Mouse (Mus musculus) lung, embryonic 14.5 days (tissue): ENCODE measurements around the gene Fzd2. TPM values are rescaled to one million over a fixed set of nuclear protein-coding genes. Genes with fewer than 3 reads are reported as not detected.

Experiments
- ATAC-seq: fragments of 200-750 bp; cut with Nextera tagmentation; 2 replicates; pipeline ENCODE4 v1.8.0; 2017; ENCODE audit warnings: mild to moderate bottlenecking, moderate TSS enrichment, moderate library complexity; ENCODE audit not compliant: insufficient read depth
- DNase-seq: peaks from one replicate; pipeline ENCODE4 v3.0.0-alpha.2; 2015
- H3K27ac ChIP-seq: fragments of 300-500 bp; sonication (generic); 2 replicates; pipeline ENCODE4 v1.5.1; 2014; ENCODE audit warnings: low read depth, mild to moderate bottlenecking, moderate library complexity
- H3K27me3 ChIP-seq: fragments of 300-500 bp; sonication (generic); 2 replicates; pipeline ENCODE4 v1.6.1; 2014; ENCODE audit warnings: low read length, control low read depth; ENCODE audit not compliant: insufficient read depth
- H3K36me3 ChIP-seq: fragments of 300-500 bp; sonication (generic); 2 replicates; pipeline ENCODE4 v1.6.1; 2014; ENCODE audit warnings: control low read depth; ENCODE audit not compliant: insufficient read depth
- H3K4me1 ChIP-seq: fragments of 300-500 bp; sonication (generic); 2 replicates; pipeline ENCODE4 v1.6.1; 2014; ENCODE audit warnings: antibody characterized with exemption, control low read depth; ENCODE audit not compliant: insufficient read depth
- H3K4me2 ChIP-seq: fragments of 300-500 bp; sonication (generic); 2 replicates; pipeline ENCODE4 v1.6.1; 2014; ENCODE audit warnings: mild to moderate bottlenecking
- H3K4me3 ChIP-seq: fragments of 300-500 bp; sonication (generic); 2 replicates; pipeline ENCODE4 v1.5.1; 2014; ENCODE audit warnings: low read depth, low read length
- H3K9ac ChIP-seq: fragments of 300-500 bp; sonication (generic); 2 replicates; pipeline ENCODE4 v1.6.1; 2014
- H3K9me3 ChIP-seq: fragments of 300-500 bp; sonication (generic); 2 replicates; pipeline ENCODE4 v1.6.1; 2016; ENCODE audit warnings: low read depth, low read length, control low read depth
- CTCF ChIP-seq: IDR thresholded peaks from 2 replicates; pipeline ENCODE4 v1.5.1; 2016; ENCODE audit warnings: antibody characterized with exemption, low read depth
- WGBS: fragments of 180-500 bp; shearing (Covaris S2); extraction: QIAGEN DNeasy Blood & Tissue Kit; methylation state at CpG from one replicate; pipeline ENCODE4 v1.1.7; 2014; 5-methylcytosine and 5-hydroxymethylcytosine counted together
- polyA plus RNA-seq: library from polyadenylated mRNA; unstranded; fragments of >200 nt; fragmentation: Nextera tagmentation; extraction: Ambion mirVana; gene quantifications from 2 replicates; pipeline ENCODE4 v1.2.1, GENCODE M21; 2014

Gene Fzd2
- polyA plus RNA-seq, 1 experiment from 2014 or later = 42.9 TPM

- DNase-seq (peak; percentile 56), ATAC-seq (peak; percentile 51)
- Histone ChIP-seq H3K27me3 (no peaks in the 10 kb centered on the region), H3K4me3 (no peak overlapping the region), H3K4me1 (peaks cover 28% of the 10 kb centered on the region), H3K9ac (0 out of 2 replicates have a peak overlapping the region, but pooled peaks have one; percentile 48), H3K27ac (peak overlapping the region; percentile 94), H3K9me3 (no peaks in the 10 kb centered on the region), H3K4me2 (peak overlapping the region; percentile 53), H3K36me3 (no peaks in the 10 kb centered on the region)
- 25% methylated on average over 14 of the region's 14 CpGs for WGBS
- TF ChIP-seq CTCF = no peak
Measured at GRCm38 (mm10) chr11:102624888-102625407, 20.8 kb downstream of the Fzd2 start.

GRCm38 (mm10) chr11:102627171-102627931 lies 23.2 kb downstream of the Fzd2 start:
- WGBS = 78% methylated on average over 9 of the region's 9 CpGs
- ATAC-seq (no peak), DNase-seq (no peak)
- Histone ChIP-seq H3K27ac (no peak overlapping the region), H3K27me3 (no peaks in the 10 kb centered on the region), H3K9me3 (no peaks in the 10 kb centered on the region), H3K4me1 (peaks cover 40% of the 10 kb centered on the region), H3K4me2 (no peak overlapping the region), H3K4me3 (no peak overlapping the region), H3K36me3 (no peaks in the 10 kb centered on the region), H3K9ac (no peak overlapping the region)
- TF ChIP-seq CTCF = no peak

- H3K36me3 ChIP-seq = no peaks in the 10 kb centered on the region
- no peak overlapping the region for H3K9ac ChIP-seq
- no peak overlapping the region for H3K4me2 ChIP-seq
- no peak for TF ChIP-seq CTCF
- no peak overlapping the region for H3K4me3 ChIP-seq
- peak; percentile 48 for DNase-seq
- no peak for ATAC-seq
- H3K4me1 ChIP-seq = peaks cover 41% of the 10 kb centered on the region
- H3K27ac ChIP-seq = no peak overlapping the region
- H3K27me3 ChIP-seq = no peaks in the 10 kb centered on the region
- H3K9me3 ChIP-seq = no peaks in the 10 kb centered on the region
- WGBS = 54% methylated on average over 9 of the region's 9 CpGs
Measured at GRCm38 (mm10) chr11:102628529-102628928, 24.3 kb downstream of the Fzd2 start.

GRCm38 (mm10) chr11:102629375-102629774 lies 25.2 kb downstream of the Fzd2 start:
- Histone ChIP-seq H3K9me3 (no peaks in the 10 kb centered on the region), H3K27me3 (no peaks in the 10 kb centered on the region), H3K4me1 (peaks cover 33% of the 10 kb centered on the region), H3K4me2 (no peak overlapping the region), H3K36me3 (no peaks in the 10 kb centered on the region), H3K4me3 (no peak overlapping the region), H3K27ac (peak overlapping the region; percentile 28; the same call in 1 of the 2 replicates), H3K9ac (no peak overlapping the region)
- 31% methylated on average over 8 of the region's 8 CpGs for WGBS
- peak; percentile 75 for DNase-seq
- no peak for TF ChIP-seq CTCF
- ATAC-seq = 0 out of 2 replicates have a peak, but pooled peaks have one; percentile 38

- Histone ChIP-seq H3K9ac (no peak overlapping the region), H3K36me3 (no peaks in the 10 kb centered on the region), H3K4me3 (no peak overlapping the region), H3K4me1 (peaks cover 21% of the 10 kb centered on the region), H3K4me2 (no peak overlapping the region), H3K27me3 (no peaks in the 10 kb centered on the region), H3K27ac (peak overlapping the region; percentile 16; the same call in 1 of the 2 replicates), H3K9me3 (no peaks in the 10 kb centered on the region)
- DNase-seq (peak; percentile 27), ATAC-seq (0 out of 2 replicates have a peak, but pooled peaks have one; percentile 11)
- 18% methylated on average over 7 of the region's 7 CpGs for WGBS
- no peak for TF ChIP-seq CTCF
Measured at GRCm38 (mm10) chr11:102630731-102631130, 26.5 kb downstream of the Fzd2 start.

- H3K4me3 ChIP-seq = no peak overlapping the region
- DNase-seq (peak; percentile 55), ATAC-seq (peak; percentile 35; the same call in 1 of the 2 replicates)
- peak overlapping the region; percentile 16; the same call in 1 of the 2 replicates for H3K27ac ChIP-seq
- H3K27me3 ChIP-seq = no peaks in the 10 kb centered on the region
- no peak for TF ChIP-seq CTCF
- H3K4me2 ChIP-seq = no peak overlapping the region
- H3K4me1 ChIP-seq = peaks cover 21% of the 10 kb centered on the region
- H3K36me3 ChIP-seq = no peaks in the 10 kb centered on the region
- H3K9ac ChIP-seq = no peak overlapping the region
- H3K9me3 ChIP-seq = no peaks in the 10 kb centered on the region
- 19% methylated on average over 5 of the region's 5 CpGs for WGBS
Measured at GRCm38 (mm10) chr11:102631203-102631602, 27.0 kb downstream of the Fzd2 start.

- no peak for TF ChIP-seq CTCF
- Histone ChIP-seq H3K4me3 (no peak overlapping the region), H3K9ac (no peak overlapping the region), H3K4me1 (peaks cover 21% of the 10 kb centered on the region), H3K27me3 (no peaks in the 10 kb centered on the region), H3K9me3 (no peaks in the 10 kb centered on the region), H3K4me2 (peak overlapping the region; percentile 50), H3K27ac (peak overlapping the region; percentile 69; the same call in 1 of the 2 replicates), H3K36me3 (no peaks in the 10 kb centered on the region)
- WGBS = 6% methylated on average over 13 of the region's 13 CpGs
- no peak for ATAC-seq
- no peak for DNase-seq
Measured at GRCm38 (mm10) chr11:102632725-102633124, 28.5 kb downstream of the Fzd2 start.
